Mouse (Mus musculus) ES-Bruce4 (cell line): ENCODE measurements at regions not wholly inside any gene's neighbourhood (a gene's known extent, or its start where the extent isn't known, plus 50 kb on each side); places are given as distances from the start of the nearest gene placed in this dataset.

Experiments used
- CTCF ChIP-seq: IDR thresholded peaks from one replicate; pipeline ENCODE4 v1.8.1; 2011; ENCODE audit warnings: low read depth, low read length
- EP300 ChIP-seq: IDR thresholded peaks from 2 replicates; pipeline ENCODE4 v1.6.1; 2011; ENCODE audit warnings: low read depth, low read length; ENCODE audit not compliant: insufficient read depth

DNA sequence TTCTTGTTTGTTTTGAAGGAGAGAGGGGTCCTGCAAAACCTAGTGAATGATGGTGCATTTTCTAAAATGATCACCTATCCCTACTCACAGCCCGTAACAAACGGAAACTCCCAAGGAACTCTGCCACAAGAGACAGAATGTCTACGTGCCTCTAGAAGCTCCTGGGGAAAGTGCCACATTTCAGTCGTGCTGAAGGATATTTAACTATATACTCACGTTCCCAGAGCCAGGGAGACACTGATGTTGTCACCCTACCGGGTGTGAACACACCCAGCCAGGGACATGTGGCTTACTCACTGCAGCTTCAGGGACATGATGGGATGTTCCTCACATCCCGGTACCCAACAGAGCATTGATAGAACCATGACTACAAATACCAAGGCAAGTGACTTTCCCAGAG lies 456.7 kb downstream of the Irx1 start:
- TF ChIP-seq CTCF, result no peak
- TF ChIP-seq EP300, result no peak
